Mouse (Mus musculus) MEL (cell line): ENCODE measurements around the gene Ctsa.
A peak's percentile ranks its signal among the peaks of the same experiment; 100 is the strongest.

Experiments used
- CTCF ChIP-seq, 3 experiments: IDR thresholded peaks in 2 of 3; conservative IDR thresholded peaks in 1 of 3; 2 replicates each; pipeline ENCODE4 v1.5.1; 2011 to 2012; ENCODE audit warnings: low read length in 3 of 3, low read depth in 2 of 3, mild to moderate bottlenecking in 2 of 3, improper control_type of control experiment in 1 of 3, inconsistent platforms in 1 of 3, mixed read lengths in 1 of 3, moderate library complexity in 1 of 3; ENCODE audit not compliant: control insufficient read depth in 1 of 3, insufficient read depth in 1 of 3, poor library complexity in 1 of 3, severe bottlenecking in 1 of 3
- E2F4 ChIP-seq: IDR thresholded peaks from 2 replicates; pipeline ENCODE4 v1.6.1; 2011; ENCODE audit warnings: low read depth, low read length, improper control_type of control experiment, borderline replicate concordance
- ELF1 ChIP-seq: IDR thresholded peaks from 2 replicates; pipeline ENCODE4 v1.6.1; 2014; ENCODE audit warnings: low read depth, mild to moderate bottlenecking, inconsistent platforms, low read length, improper control_type of control experiment, moderate library complexity
- POLR2A ChIP-seq, 2 experiments: IDR thresholded peaks; 2 replicates each; pipeline ENCODE4 v1.6.1; 2011 to 2012; ENCODE audit warnings: low read length in 2 of 2, mild to moderate bottlenecking in 2 of 2, control low read depth in 1 of 2, improper control_type of control experiment in 1 of 2, low read depth in 1 of 2, moderate library complexity in 1 of 2; ENCODE audit not compliant: control insufficient read depth in 1 of 2, insufficient read depth in 1 of 2, poor library complexity in 1 of 2
- POLR2AphosphoS2 ChIP-seq: IDR thresholded peaks from 2 replicates; pipeline ENCODE4 v1.6.1; 2011; ENCODE audit warnings: low read length, improper control_type of control experiment
- UBTF ChIP-seq: IDR thresholded peaks from 2 replicates; pipeline ENCODE4 v1.6.1; 2012; ENCODE audit warnings: low read depth, mild to moderate bottlenecking, inconsistent platforms, low read length, improper control_type of control experiment, moderate library complexity, borderline replicate concordance; ENCODE audit not compliant: insufficient read depth
- USF2 ChIP-seq, 2 experiments: IDR thresholded peaks; 2 replicates each; pipeline ENCODE4 v1.6.1; 2011 to 2012; ENCODE audit warnings: improper control_type of control experiment in 2 of 2, low read length in 2 of 2, borderline replicate concordance in 1 of 2, inconsistent platforms in 1 of 2, low read depth in 1 of 2, mild to moderate bottlenecking in 1 of 2; ENCODE audit not compliant: insufficient read depth in 1 of 2

DNA sequence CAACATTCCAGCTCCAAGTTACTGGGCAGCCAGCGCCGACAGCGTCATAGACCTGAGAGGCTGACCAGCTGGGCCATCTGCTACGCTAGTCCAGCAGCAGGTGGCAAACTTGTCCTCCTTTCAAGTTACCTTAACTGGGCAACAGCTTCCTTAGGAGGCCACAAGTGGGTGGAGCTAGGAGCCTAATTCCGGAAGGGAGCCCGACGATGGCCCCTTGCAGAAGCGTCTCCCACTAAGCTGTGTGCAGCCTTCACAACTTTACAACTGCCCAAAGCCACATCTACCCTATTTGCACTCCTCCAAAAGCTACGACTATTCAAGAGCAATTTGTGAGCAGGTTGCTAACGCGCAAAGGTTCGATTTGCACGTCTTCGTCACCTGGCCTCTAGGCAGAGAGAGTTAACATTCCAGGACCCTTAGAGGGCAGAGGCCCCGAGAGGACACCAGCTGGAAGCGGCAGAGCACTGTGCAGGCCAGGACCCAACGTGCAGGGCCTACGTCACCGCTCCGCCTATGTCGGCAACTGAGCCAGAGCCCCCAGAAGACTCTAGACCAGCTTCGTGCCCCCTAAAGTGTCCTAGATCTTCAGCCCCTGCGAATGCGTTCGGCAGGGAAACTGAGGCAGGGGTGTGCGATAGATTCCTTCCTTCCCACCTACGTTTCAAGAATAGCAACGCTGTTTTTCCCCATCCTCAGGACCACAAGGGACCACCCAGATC lies 46.0 kb downstream of the Ctsa start:
- TF ChIP-seq ELF1 (peak; percentile 85), UBTF (no peak), CTCF (IDR thresholded peaks at IDR 0.05 in 2 of 3, conservative IDR thresholded peaks at IDR 0.05 in 1 of 3; ENCODE audit: control insufficient read depth in 1 of 3, insufficient read depth in 1 of 3, low read depth in 2 of 3, low read length in 3 of 3, poor library complexity in 1 of 3, severe bottlenecking in 1 of 3) (peak in 1 of 3 experiments; percentile 21; a peak in 2 of 6 replicates), POLR2AphosphoS2 (peak; percentile 94), E2F4 (no peak), POLR2A (IDR thresholded peaks at IDR 0.05; ENCODE audit: control insufficient read depth in 1 of 2, insufficient read depth in 1 of 2, low read depth in 1 of 2, low read length in 2 of 2, poor library complexity in 1 of 2) (peak in 1 of 2 experiments; percentile 78; a peak in 3 of 4 replicates), USF2 (IDR thresholded peaks at IDR 0.05; ENCODE audit: borderline replicate concordance in 1 of 2, insufficient read depth in 1 of 2, low read depth in 1 of 2, low read length in 2 of 2) (no peak)
